Mouse (Mus musculus) olfactory bulb, adult 2 months (tissue): ENCODE results near the gene Muc4. TPM values are rescaled to one million over a fixed set of nuclear protein-coding genes. Genes with fewer than 3 reads are reported as not detected.

Experiments used
- H3K27ac ChIP-seq: fragments of 200-500 bp; 2 replicates; pipeline ENCODE4 v1.5.1; 2012; ENCODE audit warnings: low read depth, low read length; ENCODE audit not compliant: insufficient read depth
- H3K4me1 ChIP-seq: fragments of 200-500 bp; 2 replicates; pipeline ENCODE4 v1.6.1; 2012; ENCODE audit warnings: low read length; ENCODE audit not compliant: control insufficient read depth, insufficient read depth
- H3K4me3 ChIP-seq: fragments of 200-500 bp; 2 replicates; pipeline ENCODE4 v1.5.1; 2012; ENCODE audit warnings: mild to moderate bottlenecking, low read depth, low read length, moderate library complexity; ENCODE audit not compliant: insufficient read depth
- CTCF ChIP-seq: fragments of 200-500 bp; IDR thresholded peaks from 2 replicates; pipeline ENCODE4 v1.5.1; 2012; ENCODE audit warnings: low read depth, mild to moderate bottlenecking, low read length, moderate library complexity; ENCODE audit not compliant: insufficient read depth
- POLR2A ChIP-seq: fragments of 200-500 bp; IDR thresholded peaks from 2 replicates; pipeline ENCODE4 v1.6.1; 2012; ENCODE audit warnings: mild to moderate bottlenecking, low read depth, low read length, moderate library complexity; ENCODE audit not compliant: insufficient read depth
- WGBS: fragments of 180-500 bp; shearing (Covaris S2); methylation state at CpG from one replicate; pipeline ENCODE4 v1.1.7; 2018; 5-methylcytosine and 5-hydroxymethylcytosine counted together
- polyA plus RNA-seq: library from polyadenylated mRNA; stranded (reverse); fragments of >200 nt; gene quantifications from 2 replicates; pipeline ENCODE4 v1.2.4, GENCODE M21; 2012; ENCODE audit warnings: low replicate concordance; ENCODE audit not compliant: missing spikeins, insufficient read depth, insufficient read length

Muc4 gene
- polyA plus RNA-seq, 1 experiment = not detected

DNA sequence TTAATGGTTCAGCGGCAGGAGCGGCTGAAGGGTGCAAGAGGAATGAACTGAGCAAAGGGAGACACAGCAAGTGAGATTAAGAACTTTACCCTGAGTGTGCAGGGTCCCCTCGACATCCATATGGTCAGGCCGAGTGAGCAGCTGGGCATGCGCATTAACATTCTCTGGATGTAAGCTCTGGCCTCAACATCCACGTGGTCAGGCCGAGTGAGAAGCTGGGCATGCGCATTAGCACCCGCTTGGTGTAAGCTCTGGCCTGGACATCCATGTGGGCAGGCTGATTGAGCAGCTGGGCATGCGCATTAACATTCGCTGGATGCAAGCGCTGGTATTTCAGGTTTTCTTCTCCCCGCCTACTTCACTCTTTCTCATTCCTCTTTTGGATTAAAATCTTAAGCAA is 49.2 kb downstream of the Muc4 start:
- H3K4me3 ChIP-seq = no peak overlapping the region
- WGBS = 81% methylated on average over 13 of the region's 13 CpGs
- H3K27ac ChIP-seq = no peak overlapping the region
- no peaks in the 10 kb centered on the region for H3K4me1 ChIP-seq
- no peak for TF ChIP-seq CTCF
- no peak for TF ChIP-seq POLR2A

DNA sequence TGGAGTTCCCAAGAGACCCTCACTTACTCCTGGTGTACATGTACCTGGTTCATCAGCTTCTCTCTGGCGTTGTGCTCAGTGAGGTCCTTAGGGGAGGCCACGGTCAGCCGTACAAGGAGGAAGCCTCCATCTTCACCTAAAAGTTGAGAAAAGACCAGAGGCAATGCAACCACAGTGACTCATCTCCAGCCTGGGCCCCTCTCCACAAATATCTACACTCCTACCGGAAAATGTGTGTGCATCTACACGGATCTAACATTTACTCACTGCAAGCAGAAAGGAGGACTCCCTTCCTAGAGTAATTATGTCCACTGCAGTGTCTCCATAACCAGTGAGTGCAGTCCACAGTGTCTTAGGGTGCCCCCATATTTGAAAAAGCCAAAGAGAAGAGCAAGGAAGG is 54.4 kb downstream of the Muc4 start:
- WGBS = 87% methylated on average over 5 of the region's 5 CpGs

DNA sequence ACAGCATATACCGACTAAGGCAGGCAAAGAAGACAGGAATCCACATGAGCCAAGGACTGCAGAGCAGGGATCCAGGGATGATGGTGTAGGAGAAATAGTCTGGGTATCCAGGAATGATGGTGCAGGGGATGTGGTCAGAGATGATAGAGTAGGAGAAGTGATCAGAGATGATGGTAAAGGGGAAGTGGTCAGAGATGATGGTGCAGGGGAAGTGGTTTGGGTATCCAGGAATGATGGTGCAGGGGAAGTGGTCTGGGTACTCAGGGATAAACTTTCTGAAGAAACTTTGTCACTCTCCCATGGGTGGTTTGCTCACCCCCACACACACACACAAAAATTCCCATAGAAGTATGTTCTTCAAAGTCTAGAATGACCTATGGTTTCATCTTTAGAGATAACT is 59.5 kb downstream of the Muc4 start:
- 85% methylated on average over 1 of the region's 1 CpGs for WGBS
- H3K4me1 ChIP-seq = no peaks in the 10 kb centered on the region
- TF ChIP-seq CTCF = no peak
- TF ChIP-seq POLR2A = no peak
- H3K4me3 ChIP-seq = no peak overlapping the region
- H3K27ac ChIP-seq = no peak overlapping the region

More for the DNA sequence above, 54.4 kb downstream of the Muc4 start:
- H3K27ac ChIP-seq = no peak overlapping the region
- H3K4me3 ChIP-seq = no peak overlapping the region
- no peaks in the 10 kb centered on the region for H3K4me1 ChIP-seq
- TF ChIP-seq POLR2A (no peak), CTCF (no peak)

DNA sequence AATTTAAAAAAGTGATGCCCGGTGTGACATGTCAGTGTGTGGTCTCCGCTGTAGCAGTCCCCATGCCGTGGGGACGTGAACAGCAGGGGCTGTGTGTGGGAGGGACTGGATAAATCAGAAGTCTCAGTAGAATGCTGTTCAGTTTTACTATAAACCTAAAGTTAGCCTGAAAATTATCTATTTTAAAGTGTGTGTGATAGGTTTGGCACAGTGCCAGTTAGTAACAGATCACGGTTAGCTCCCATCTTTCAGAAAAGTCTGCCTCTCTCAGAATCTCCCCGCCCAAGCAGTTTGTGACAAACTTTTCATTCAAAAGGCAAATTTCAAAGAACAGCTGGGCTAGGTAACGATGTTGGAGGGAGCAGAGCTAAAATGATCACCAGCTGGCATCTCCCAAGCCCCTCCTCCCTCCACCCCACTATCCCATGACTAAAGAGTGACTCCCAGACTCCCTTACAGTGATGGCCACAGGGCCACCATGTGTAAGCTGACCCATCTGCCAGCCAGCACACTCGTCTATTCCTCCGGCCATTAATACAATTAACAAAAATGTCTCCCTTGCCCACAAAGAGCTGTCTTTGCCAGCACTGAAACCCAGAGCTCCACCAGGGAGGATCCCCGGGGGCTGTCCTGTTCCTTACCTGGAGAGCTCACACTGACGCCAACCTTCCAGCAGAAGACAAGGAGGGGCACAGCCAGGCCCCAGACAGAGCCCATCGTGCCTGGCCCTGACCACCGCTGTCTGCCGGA is 61.2 kb downstream of the Muc4 start:
- no peak overlapping the region for H3K4me3 ChIP-seq
- H3K4me1 ChIP-seq = no peaks in the 10 kb centered on the region
- H3K27ac ChIP-seq = no peak overlapping the region
- no peak for TF ChIP-seq CTCF
- TF ChIP-seq POLR2A = no peak
- WGBS = 59% methylated on average over 14 of the region's 14 CpGs

DNA sequence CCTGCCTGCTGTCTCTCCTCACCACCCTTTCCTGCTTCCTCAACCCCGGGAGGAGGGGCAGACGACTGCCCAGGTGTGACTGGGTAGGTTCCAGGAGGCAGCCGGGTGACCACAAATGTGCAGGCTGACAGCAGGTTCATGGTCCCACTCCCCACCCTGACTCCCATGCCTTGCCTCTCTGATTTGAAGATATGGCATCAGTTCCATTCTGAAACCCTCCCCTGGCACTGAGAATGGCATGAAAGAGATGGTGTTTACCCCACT is 61.7 kb downstream of the Muc4 start, which contains the start of gene Muc20:
Gene Muc20 (minus strand): TSS at position 10 of the 264 bp plus-strand sequence.
- no peak within 1 kb of the TSS for H3K27ac ChIP-seq
- 83% methylated on average over 3 of the region's 3 CpGs for WGBS
- H3K4me1 ChIP-seq = no peaks in the 10 kb centered on the region
- no peak within 1 kb of the TSS for H3K4me3 ChIP-seq
- TF ChIP-seq POLR2A = no peak
- TF ChIP-seq CTCF = no peak

DNA sequence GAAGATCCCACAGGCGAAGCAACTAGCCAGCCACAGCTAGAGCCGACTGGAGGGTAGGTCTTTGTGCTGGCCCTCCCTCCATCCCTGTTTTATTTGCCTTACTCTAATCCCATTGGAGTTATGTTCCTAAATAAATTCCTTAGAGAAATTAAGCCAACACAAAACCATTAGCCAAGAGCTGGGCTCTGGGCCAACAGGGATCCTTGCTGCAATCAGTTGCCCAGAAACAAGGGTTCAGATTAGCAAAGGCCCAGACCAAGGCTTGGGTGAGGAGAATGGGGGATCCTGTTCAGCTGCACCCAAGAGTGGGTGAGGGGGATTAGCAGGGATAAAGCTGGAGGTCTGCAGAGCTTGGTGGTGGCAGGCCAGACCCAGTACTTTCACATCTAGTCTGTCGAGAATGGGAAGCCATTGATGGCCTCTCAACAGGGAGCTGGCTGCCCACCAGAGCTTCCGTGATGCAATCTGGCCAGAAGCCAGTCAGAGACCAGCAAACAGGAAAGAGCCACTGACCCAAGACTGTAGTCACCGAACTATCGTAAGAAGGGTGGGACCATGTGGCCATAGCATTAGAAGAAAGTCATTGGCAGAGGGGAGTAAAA is 67.7 kb downstream of the Muc4 start:
- Histone ChIP-seq H3K4me1 (peaks cover 4% of the 10 kb centered on the region), H3K27ac (no peak overlapping the region), H3K4me3 (no peak overlapping the region)
- WGBS = 28% methylated on average over 6 of the region's 6 CpGs
- TF ChIP-seq CTCF = no peak
- no peak for TF ChIP-seq POLR2A

DNA sequence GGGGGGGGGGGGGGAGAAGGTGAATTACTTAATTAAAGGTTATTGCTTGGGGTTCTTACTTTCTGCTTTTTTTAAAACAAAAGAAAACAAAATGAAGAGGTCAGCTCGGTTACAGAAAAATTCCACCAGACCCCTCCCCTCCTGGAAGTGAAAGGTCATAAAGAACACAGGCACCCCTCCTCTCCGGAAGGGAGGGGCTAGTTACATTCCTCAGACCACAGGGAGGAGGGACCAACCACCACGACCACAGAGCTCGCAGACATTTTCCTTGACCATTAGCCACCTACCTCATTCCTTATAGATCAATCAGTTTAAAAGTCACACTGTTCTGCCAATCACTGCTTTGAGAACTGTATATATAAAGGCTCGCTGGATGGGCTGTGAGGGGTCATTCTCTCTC is 68.2 kb downstream of the Muc4 start:
- 70% methylated on average over 5 of the region's 5 CpGs for WGBS
- Histone ChIP-seq H3K4me1 (peaks cover 4% of the 10 kb centered on the region), H3K27ac (no peak overlapping the region), H3K4me3 (no peak overlapping the region)
- TF ChIP-seq CTCF = no peak
- TF ChIP-seq POLR2A = no peak

DNA sequence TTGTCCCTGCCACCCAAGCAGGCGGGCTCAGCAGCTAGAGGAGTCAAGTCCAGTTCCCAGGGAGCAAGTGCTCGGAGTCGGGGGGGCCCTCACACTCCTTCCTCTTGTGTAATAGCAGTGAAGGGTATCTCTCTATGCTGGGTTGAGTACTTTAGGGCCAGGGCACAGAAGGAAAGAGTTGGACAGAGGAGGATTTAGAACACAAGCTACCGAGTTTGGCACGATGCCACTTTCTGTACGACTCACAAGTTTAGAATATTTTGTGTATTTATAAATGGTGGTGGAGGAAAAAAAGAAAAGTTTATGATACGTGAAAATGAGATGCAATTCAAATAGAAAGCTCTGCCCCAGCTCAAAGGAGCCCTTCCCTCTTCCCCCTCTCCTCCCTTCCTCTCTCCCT is 69.5 kb downstream of the Muc4 start:
- Histone ChIP-seq H3K4me1 (peaks cover 4% of the 10 kb centered on the region), H3K4me3 (no peak overlapping the region), H3K27ac (no peak overlapping the region)
- no peak for TF ChIP-seq CTCF
- no peak for TF ChIP-seq POLR2A
- 77% methylated on average over 7 of the region's 7 CpGs for WGBS

DNA sequence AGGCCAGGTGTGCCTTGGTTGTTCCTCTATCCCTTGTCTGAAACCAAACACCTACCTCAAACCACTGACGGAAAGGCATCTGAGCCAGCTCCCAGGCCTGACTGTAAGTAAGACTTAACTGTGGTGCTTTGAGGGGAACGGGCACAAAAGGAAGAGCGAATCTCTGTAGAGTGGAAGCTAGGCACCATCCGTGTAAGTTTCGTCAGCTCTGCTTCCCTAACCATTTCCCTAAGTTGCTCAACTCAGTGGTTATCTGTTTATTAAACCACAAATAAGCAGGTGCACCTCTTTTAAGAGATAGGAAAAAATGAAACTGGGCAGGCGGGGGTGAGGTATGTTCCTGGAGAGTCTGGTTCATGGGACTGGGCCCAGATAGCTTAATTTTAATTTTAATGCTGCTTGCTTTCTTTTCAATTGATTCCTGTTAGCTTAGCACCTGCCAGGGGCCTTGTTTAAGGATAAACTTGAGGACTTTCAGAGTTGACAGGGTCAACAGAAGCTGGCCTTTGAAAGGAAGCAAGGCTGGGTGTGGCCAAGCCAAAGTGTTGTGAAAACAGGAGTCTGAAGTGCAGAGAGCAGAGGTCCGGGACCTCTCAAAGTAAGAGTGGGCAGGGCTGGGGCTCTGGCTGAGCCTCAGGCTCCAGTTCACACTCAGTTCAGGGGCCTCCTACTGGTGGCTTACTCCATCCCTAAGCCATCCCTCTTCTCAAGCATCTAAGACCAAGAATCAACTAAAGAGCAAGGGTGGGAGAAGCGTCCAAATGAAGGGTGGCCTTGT is 71.9 kb downstream of the Muc4 start:
- no peak overlapping the region for H3K4me3 ChIP-seq
- no peak for TF ChIP-seq POLR2A
- TF ChIP-seq CTCF = no peak
- H3K27ac ChIP-seq = no peak overlapping the region
- H3K4me1 ChIP-seq = peaks cover 4% of the 10 kb centered on the region
- 85% methylated on average over 8 of the region's 8 CpGs for WGBS
